ENCODE assay signal across 21 mouse cellular contexts in genomic region chr6:39785944-39786343, GRCm38 (mm10).
"Had no signal": no experiment of that assay in that cellular context is flagged by ENCODE, and none has a peak within 500 bp of the region (broad histone marks: within the 10 kb centered on the region; RNA-seq: fewer than 3 reads in every experiment).

No protein-coding gene starts in this region.

- ATAC-seq: liver, postnatal 0 days; lung, postnatal 0 days; midbrain, embryonic 16.5 days had no signal

- H3K9ac ChIP-seq: liver, postnatal 0 days; lung, embryonic 15.5 days; midbrain, embryonic 12.5 days; neural tube, embryonic 13.5 days; neural tube, embryonic 15.5 days had no signal

- H3K4me2 ChIP-seq: lung, embryonic 15.5 days; midbrain, embryonic 12.5 days; neural tube, embryonic 13.5 days; neural tube, embryonic 15.5 days had no signal

- H3K4me3 ChIP-seq: lung, embryonic 15.5 days; megakaryocyte, embryonic 14.5 days; midbrain, embryonic 12.5 days; neural tube, embryonic 13.5 days; neural tube, embryonic 15.5 days had no signal

- H3K27ac ChIP-seq: lung, embryonic 15.5 days; macrophage; midbrain, embryonic 12.5 days; neural tube, embryonic 13.5 days; neural tube, embryonic 15.5 days had no signal

- H3K36me3 ChIP-seq: lung, embryonic 15.5 days; midbrain, embryonic 12.5 days; neural tube, embryonic 13.5 days; neural tube, embryonic 15.5 days had no signal

- H3K9me3 ChIP-seq: lung, embryonic 15.5 days; megakaryocyte, embryonic 14.5 days; midbrain, embryonic 12.5 days; neural tube, embryonic 13.5 days; neural tube, embryonic 15.5 days had no signal

- DNase-seq: liver, postnatal 0 days; lung, adult 2 months; lung, postnatal 14 days; lung, postnatal 36 days; midbrain, embryonic 14.5 days; retina, postnatal 1 day; right cerebral cortex, adult 18-20 months; right cerebral cortex, postnatal 25 days; right cerebral cortex, postnatal 4 days; spleen, adult 18-20 months; thymus, adult 18-20 months; thymus, postnatal 14 days; thymus, postnatal 36 days had no signal

- H3K27me3 ChIP-seq: lung, embryonic 15.5 days; neural tube, embryonic 13.5 days; neural tube, embryonic 15.5 days had no signal
